Mouse (Mus musculus): ENCODE results near the gene Focad. TPM values are rescaled to one million over a fixed set of nuclear protein-coding genes. Genes with fewer than 3 reads are reported as not detected.

The Focad gene
- total and polyA plus RNA-seq, 3 experiments: 9.5 to 15.3 (median 12.7) TPM

DNA sequence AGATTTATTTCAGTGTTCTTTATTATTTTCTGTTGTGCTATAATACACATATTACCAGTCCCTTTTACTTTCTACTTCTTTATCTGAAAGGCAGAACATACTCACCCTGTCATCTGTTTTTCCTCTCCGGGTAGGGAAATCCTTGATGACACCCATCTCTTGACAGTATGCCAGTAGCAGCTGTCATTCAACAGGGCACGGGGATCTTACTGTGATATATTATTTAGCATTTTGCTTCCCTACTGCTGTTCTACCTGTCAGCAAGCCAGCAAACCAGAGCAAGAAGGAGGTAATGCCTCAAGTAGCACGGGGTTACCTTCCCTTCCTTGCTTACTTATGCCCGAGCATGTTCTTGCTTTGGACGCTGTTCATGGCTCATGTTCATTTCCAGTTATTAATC lies 99.8 kb downstream of the Focad start:
- peaks cover 2% of the 10 kb centered on the region for H3K4me1 ChIP-seq (ENCODE audit: control insufficient read depth, insufficient read depth, low read length)
- H3K9ac ChIP-seq (ENCODE audit: low read depth, low read length): no peak overlapping the region
- H3K36me3 ChIP-seq (ENCODE audit: control insufficient read depth, insufficient read depth, low read length): no peaks in the 10 kb centered on the region
- DNase-seq: no peak
- no peaks in the 10 kb centered on the region for H3K27me3 ChIP-seq (ENCODE audit: control insufficient read depth, insufficient read depth, low read length)
- intact Hi-C loops (cut with DNase I): no loop called here
- H3K79me2 ChIP-seq (replicated peaks; ENCODE audit: control insufficient read depth, insufficient read depth, low read length): no peaks in the 10 kb centered on the region
- no peak overlapping the region for H3K27ac ChIP-seq
- no peak overlapping the region for H3K4me3 ChIP-seq
- 77% methylated on average over 5 of the region's 5 CpGs for WGBS
- no peak for TF ChIP-seq CTCF (IDR thresholded peaks at IDR 0.05)
- no peak for TF ChIP-seq POLR2A (IDR thresholded peaks at IDR 0.05; ENCODE audit: insufficient read depth, low read depth, low read length)
- no peak for TF ChIP-seq EP300 (IDR thresholded peaks at IDR 0.05; ENCODE audit: insufficient read depth, low read depth, low read length)

DNA sequence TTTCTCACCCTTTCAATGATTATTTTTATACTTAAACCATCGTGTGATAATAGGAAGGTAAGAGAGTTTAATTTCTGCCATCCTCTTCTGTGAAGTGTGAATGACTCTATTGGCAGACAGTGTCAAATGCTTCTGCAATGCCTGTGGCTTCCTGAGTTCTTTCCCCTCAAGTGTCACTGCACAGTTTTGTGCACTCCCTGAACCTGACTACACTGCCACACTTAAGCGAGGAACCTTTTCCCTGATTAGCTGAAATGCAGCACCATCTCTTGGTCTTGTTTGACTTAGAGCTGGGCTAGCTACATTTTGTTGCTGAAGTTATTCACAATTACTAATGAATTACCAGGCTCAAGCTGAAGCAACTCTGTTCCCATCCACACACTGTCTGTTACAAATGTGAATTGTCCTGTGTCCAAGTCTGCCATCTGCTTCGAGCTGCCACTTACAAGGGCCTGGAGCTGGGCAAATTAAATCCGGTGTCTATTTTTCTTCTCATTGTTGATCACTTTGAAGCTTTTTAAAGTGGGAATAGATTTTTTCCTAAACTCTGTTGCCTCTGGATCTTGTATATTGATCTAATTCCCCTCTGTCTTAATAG lies 101.6 kb downstream of the Focad start:
- Histone ChIP-seq H3K36me3 (ENCODE audit: control insufficient read depth, insufficient read depth, low read length) (no peaks in the 10 kb centered on the region), H3K79me2 (replicated peaks; ENCODE audit: control insufficient read depth, insufficient read depth, low read length) (no peaks in the 10 kb centered on the region), H3K4me3 (no peak overlapping the region), H3K27me3 (ENCODE audit: control insufficient read depth, insufficient read depth, low read length) (no peaks in the 10 kb centered on the region), H3K9ac (ENCODE audit: low read depth, low read length) (no peak overlapping the region), H3K4me1 (ENCODE audit: control insufficient read depth, insufficient read depth, low read length) (peaks cover 2% of the 10 kb centered on the region), H3K27ac (no peak overlapping the region)
- intact Hi-C loops (cut with DNase I): no loop called here
- no peak for TF ChIP-seq EP300 (IDR thresholded peaks at IDR 0.05; ENCODE audit: insufficient read depth, low read depth, low read length)
- TF ChIP-seq CTCF (IDR thresholded peaks at IDR 0.05): no peak
- no peak for TF ChIP-seq POLR2A (IDR thresholded peaks at IDR 0.05; ENCODE audit: insufficient read depth, low read depth, low read length)
- 70% methylated on average over 4 of the region's 4 CpGs for WGBS
- no peak for DNase-seq

DNA sequence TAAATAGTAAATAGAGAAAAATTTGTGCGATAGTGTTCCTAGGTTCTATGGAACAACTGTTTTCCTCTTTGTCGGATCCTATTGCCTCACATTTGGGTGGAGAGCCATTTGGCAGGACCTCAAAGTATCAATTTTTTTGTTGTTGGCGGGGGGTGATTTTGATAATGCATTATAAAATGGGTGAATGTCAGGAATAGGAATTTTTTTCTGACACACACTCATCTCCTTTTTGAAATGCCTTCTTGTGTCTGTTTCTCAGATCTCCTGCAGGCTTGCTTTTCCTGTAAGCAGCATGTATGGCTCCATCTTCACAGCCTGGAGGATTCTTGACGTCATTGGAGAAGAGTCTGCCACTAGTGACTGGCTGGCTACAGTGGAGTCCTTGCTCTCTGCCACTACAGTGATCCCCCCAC lies 102.1 kb downstream of the Focad start:
- WGBS: 63% methylated on average over 4 of the region's 4 CpGs
- Histone ChIP-seq H3K27ac (no peak overlapping the region), H3K9ac (ENCODE audit: low read depth, low read length) (no peak overlapping the region), H3K4me1 (ENCODE audit: control insufficient read depth, insufficient read depth, low read length) (peaks cover 2% of the 10 kb centered on the region), H3K79me2 (replicated peaks; ENCODE audit: control insufficient read depth, insufficient read depth, low read length) (no peaks in the 10 kb centered on the region), H3K36me3 (ENCODE audit: control insufficient read depth, insufficient read depth, low read length) (no peaks in the 10 kb centered on the region), H3K4me3 (no peak overlapping the region), H3K27me3 (ENCODE audit: control insufficient read depth, insufficient read depth, low read length) (no peaks in the 10 kb centered on the region)
- DNase-seq: no peak
- intact Hi-C loops (cut with DNase I): no loop called here
- TF ChIP-seq EP300 (IDR thresholded peaks at IDR 0.05; ENCODE audit: insufficient read depth, low read depth, low read length): no peak
- no peak for TF ChIP-seq POLR2A (IDR thresholded peaks at IDR 0.05; ENCODE audit: insufficient read depth, low read depth, low read length)
- no peak for TF ChIP-seq CTCF (IDR thresholded peaks at IDR 0.05)

DNA sequence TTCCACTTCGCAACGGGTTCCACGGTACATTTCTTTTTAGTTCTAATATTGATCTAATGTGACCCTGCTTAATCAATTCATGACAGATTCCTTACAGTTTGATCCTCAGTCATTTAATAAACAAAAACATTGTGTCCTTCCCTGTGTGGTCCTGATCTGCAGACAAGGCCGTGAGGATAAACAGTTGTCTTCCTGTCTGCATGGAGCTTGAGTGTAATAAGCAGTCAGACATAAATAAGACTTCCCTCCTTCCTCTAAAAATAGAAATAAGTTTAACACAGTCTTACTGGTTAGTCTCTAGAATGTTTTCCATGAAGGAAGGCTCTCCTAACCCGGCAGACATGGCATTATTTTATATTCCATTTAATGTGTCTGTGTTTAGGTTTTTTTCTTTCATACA lies 102.8 kb downstream of the Focad start:
- peaks cover 2% of the 10 kb centered on the region for H3K4me1 ChIP-seq (ENCODE audit: control insufficient read depth, insufficient read depth, low read length)
- intact Hi-C loops (cut with DNase I): no loop called here
- no peaks in the 10 kb centered on the region for H3K36me3 ChIP-seq (ENCODE audit: control insufficient read depth, insufficient read depth, low read length)
- no peak for TF ChIP-seq EP300 (IDR thresholded peaks at IDR 0.05; ENCODE audit: insufficient read depth, low read depth, low read length)
- no peak for TF ChIP-seq POLR2A (IDR thresholded peaks at IDR 0.05; ENCODE audit: insufficient read depth, low read depth, low read length)
- no peak for TF ChIP-seq CTCF (IDR thresholded peaks at IDR 0.05)
- H3K79me2 ChIP-seq (replicated peaks; ENCODE audit: control insufficient read depth, insufficient read depth, low read length): no peaks in the 10 kb centered on the region
- WGBS: 66% methylated on average over 5 of the region's 5 CpGs
- no peak overlapping the region for H3K9ac ChIP-seq (ENCODE audit: low read depth, low read length)
- H3K27me3 ChIP-seq (ENCODE audit: control insufficient read depth, insufficient read depth, low read length): no peaks in the 10 kb centered on the region
- no peak overlapping the region for H3K27ac ChIP-seq
- no peak for DNase-seq
- no peak overlapping the region for H3K4me3 ChIP-seq

DNA sequence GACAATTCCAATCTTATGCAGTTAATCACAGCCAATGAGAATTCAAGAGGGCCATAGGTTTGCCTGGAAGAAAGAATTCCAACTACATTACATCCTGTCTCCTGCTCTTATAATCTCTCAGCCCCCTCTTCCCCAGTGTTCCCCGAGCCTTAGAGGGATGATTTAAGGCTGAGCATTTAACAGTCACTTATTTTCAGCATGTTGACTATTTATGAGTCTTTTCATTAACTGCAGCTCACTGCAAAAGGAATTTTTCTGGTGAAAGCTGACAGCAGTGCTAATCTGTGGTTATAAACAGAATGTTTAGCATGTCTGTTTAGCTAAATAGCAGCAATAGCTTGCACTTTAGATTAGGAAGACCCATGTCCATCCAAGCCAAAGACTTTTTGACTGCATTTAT lies 104.8 kb downstream of the Focad start:
- no peak for DNase-seq
- intact Hi-C loops (cut with DNase I): no loop called here
- Histone ChIP-seq H3K79me2 (replicated peaks; ENCODE audit: control insufficient read depth, insufficient read depth, low read length) (no peaks in the 10 kb centered on the region), H3K27me3 (ENCODE audit: control insufficient read depth, insufficient read depth, low read length) (no peaks in the 10 kb centered on the region), H3K4me1 (ENCODE audit: control insufficient read depth, insufficient read depth, low read length) (peaks cover 2% of the 10 kb centered on the region), H3K27ac (no peak overlapping the region), H3K9ac (ENCODE audit: low read depth, low read length) (no peak overlapping the region), H3K4me3 (no peak overlapping the region), H3K36me3 (ENCODE audit: control insufficient read depth, insufficient read depth, low read length) (no peaks in the 10 kb centered on the region)
- 88% methylated on average over 1 of the region's 1 CpGs for WGBS
- TF ChIP-seq EP300 (IDR thresholded peaks at IDR 0.05; ENCODE audit: insufficient read depth, low read depth, low read length) (no peak), CTCF (IDR thresholded peaks at IDR 0.05) (no peak), POLR2A (IDR thresholded peaks at IDR 0.05; ENCODE audit: insufficient read depth, low read depth, low read length) (no peak)

DNA sequence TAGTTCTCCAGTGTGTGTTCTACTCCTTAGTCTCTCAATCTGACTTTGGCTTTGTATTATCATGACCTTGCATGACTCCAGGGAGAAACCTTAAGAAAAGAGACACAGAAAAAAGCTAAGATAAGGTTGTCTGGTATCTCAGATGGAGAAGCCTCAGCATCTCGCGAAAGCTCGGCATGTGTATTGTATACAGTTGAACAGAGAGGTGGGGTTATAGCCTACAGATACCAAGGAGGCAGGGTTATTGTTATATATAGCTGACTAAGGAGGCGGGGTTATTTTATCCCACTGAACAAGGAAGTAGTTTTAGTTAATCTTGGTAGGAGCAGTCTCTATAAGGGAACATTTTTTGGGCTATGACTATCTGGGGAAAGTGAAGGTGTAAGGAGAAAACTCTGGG lies 106.6 kb downstream of the Focad start:
- Histone ChIP-seq H3K4me3 (no peak overlapping the region), H3K27ac (no peak overlapping the region), H3K9ac (ENCODE audit: low read depth, low read length) (no peak overlapping the region), H3K27me3 (ENCODE audit: control insufficient read depth, insufficient read depth, low read length) (no peaks in the 10 kb centered on the region), H3K79me2 (replicated peaks; ENCODE audit: control insufficient read depth, insufficient read depth, low read length) (no peaks in the 10 kb centered on the region), H3K4me1 (ENCODE audit: control insufficient read depth, insufficient read depth, low read length) (peaks cover 1% of the 10 kb centered on the region), H3K36me3 (ENCODE audit: control insufficient read depth, insufficient read depth, low read length) (no peaks in the 10 kb centered on the region)
- TF ChIP-seq CTCF (IDR thresholded peaks at IDR 0.05) (no peak), EP300 (IDR thresholded peaks at IDR 0.05; ENCODE audit: insufficient read depth, low read depth, low read length) (no peak), POLR2A (IDR thresholded peaks at IDR 0.05; ENCODE audit: insufficient read depth, low read depth, low read length) (no peak)
- no peak for DNase-seq
- WGBS: 90% methylated on average over 4 of the region's 4 CpGs
- intact Hi-C loops (cut with DNase I): no loop called here
